Mouse (Mus musculus) hindbrain, embryonic 14.5 days (tissue): ENCODE data around the gene Defb22. TPM values are rescaled to one million over a fixed set of nuclear protein-coding genes. Genes with fewer than 3 reads are reported as not detected.

ENCODE experiments used
- polyA plus RNA-seq: library from polyadenylated mRNA; unstranded; fragments of >200 nt; fragmentation: Nextera tagmentation; extraction: Ambion mirVana; gene quantifications from 2 replicates; pipeline ENCODE4 v1.2.1, GENCODE M21; 2014

The Defb22 gene
- polyA plus RNA-seq, 1 experiment from 2014 or later, result not detected

Other genes starting within 250 kb of the Defb22 start
- gene Tbc1d20, start 196.3 kb downstream of the Defb22 start, polyA plus RNA-seq, result 24.4 and 31.4 TPM in 2 replicates
- 93.7 and 95.3 TPM in 2 replicates for gene Rbck1, start 157.5 kb downstream of the Defb22 start, polyA plus RNA-seq
- gene Trib3, start 146.1 kb downstream of the Defb22 start, polyA plus RNA-seq, result 0.95 and 1.0 TPM in 2 replicates
- gene Nrsn2, start 113.5 kb downstream of the Defb22 start, polyA plus RNA-seq, result 48.0 and 56.9 TPM in 2 replicates
- gene Sox12, start 92.1 kb downstream of the Defb22 start, polyA plus RNA-seq, result 18.8 and 19.5 TPM in 2 replicates
- 16.5 and 17.2 TPM in 2 replicates for gene Zcchc3, start 75.1 kb downstream of the Defb22 start, polyA plus RNA-seq
- 2.5 and 3.8 TPM in 2 replicates for gene 6820408C15Rik, start 74.6 kb downstream of the Defb22 start, polyA plus RNA-seq
- not detected in 2 replicates for gene Defb23, start 25.5 kb downstream of the Defb22 start, polyA plus RNA-seq
- not detected in 2 replicates for gene Defb20, start 13.1 kb downstream of the Defb22 start, polyA plus RNA-seq
- not detected in 2 replicates for gene Defb26, start 21.6 kb upstream of the Defb22 start, polyA plus RNA-seq
- gene Defb28, start 28.1 kb upstream of the Defb22 start, polyA plus RNA-seq, result not detected in 2 replicates
- gene Defb29, start 50.0 kb upstream of the Defb22 start, polyA plus RNA-seq, result not detected in 2 replicates
- gene Gm17416, start 79.2 kb upstream of the Defb22 start, polyA plus RNA-seq, result not detected in 2 replicates
- not detected in 2 replicates for gene Defb21, start 82.6 kb upstream of the Defb22 start, polyA plus RNA-seq
- not detected in 2 replicates for gene Defb19, start 90.2 kb upstream of the Defb22 start, polyA plus RNA-seq
- gene Defb45, start 109.3 kb upstream of the Defb22 start, polyA plus RNA-seq, result not detected in 2 replicates
- gene Defb36, start 114.2 kb upstream of the Defb22 start, polyA plus RNA-seq, result not detected in 2 replicates
- not detected in 2 replicates for gene Defb25, start 132.9 kb upstream of the Defb22 start, polyA plus RNA-seq
- 0.33 and 0.87 TPM in 2 replicates for gene Rem1, start 136.8 kb upstream of the Defb22 start, polyA plus RNA-seq
- 155 and 164 TPM in 2 replicates for gene H13, start 179.3 kb upstream of the Defb22 start, polyA plus RNA-seq
- gene Mcts2, start 196.9 kb upstream of the Defb22 start, polyA plus RNA-seq, result 34.0 and 41.9 TPM in 2 replicates
- 56.5 and 68.0 TPM in 2 replicates for gene Id1, start 246.1 kb upstream of the Defb22 start, polyA plus RNA-seq